Mouse (Mus musculus): Measurements from ENCODE around the gene Lrpap1.

Lrpap1 gene

GRCm38 (mm10) chr5:35118418-35118817 lies 12.9 kb upstream of the Lrpap1 start:
- DNase-seq: no peak

DNA sequence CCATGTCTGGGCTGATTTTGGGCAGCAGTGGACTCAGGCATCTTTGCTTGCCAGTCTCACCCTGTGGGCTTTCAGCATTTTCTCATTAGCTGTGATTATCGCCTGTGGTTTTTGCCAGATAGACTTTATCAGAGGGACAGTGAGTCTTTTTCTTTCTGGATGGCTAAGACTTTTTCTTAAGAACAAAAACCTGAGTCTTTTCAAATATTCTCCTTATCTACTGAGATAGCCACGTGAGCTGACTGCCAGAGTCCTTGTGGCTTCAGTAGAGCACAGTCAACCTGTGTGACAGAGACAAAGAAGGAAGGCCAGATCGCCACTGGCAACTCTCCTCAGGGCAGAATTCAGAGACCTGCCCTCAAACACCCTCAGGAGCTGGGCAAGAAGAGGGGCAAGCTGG lies 12.1 kb upstream of the Lrpap1 start:
- no peak for DNase-seq

DNA sequence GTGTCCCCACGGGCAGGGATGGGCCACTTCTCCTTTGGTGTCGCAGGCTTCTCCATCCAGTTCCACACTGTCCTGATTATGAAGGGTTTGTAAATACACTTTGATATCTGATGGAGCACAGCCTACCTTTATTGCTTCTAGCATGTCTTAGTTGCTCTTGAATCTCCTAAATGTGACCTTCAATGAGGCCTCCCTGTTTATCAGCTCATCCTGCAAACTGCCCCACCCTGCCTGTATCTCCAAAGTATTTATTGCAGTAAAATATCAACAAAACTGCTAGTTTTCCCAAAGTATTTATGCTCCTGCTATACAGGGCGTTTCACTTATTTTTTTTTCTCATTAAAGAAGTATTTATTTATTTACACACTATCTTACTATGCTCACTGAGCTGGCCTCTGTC lies 10.4 kb upstream of the Lrpap1 start:
- no peak for DNase-seq

GRCm38 (mm10) chr5:35112444-35112843 lies 6.9 kb upstream of the Lrpap1 start:
- no peak for DNase-seq

GRCm38 (mm10) chr5:35105922-35106298 lies 344 bp upstream of the Lrpap1 start:
- no peak for DNase-seq

GRCm38 (mm10) chr5:35104183-35104959 lies 1.2 kb downstream of the Lrpap1 start:
- no peak for DNase-seq

GRCm38 (mm10) chr5:35103528-35103927 lies 2.0 kb downstream of the Lrpap1 start:
- no peak for DNase-seq

DNA sequence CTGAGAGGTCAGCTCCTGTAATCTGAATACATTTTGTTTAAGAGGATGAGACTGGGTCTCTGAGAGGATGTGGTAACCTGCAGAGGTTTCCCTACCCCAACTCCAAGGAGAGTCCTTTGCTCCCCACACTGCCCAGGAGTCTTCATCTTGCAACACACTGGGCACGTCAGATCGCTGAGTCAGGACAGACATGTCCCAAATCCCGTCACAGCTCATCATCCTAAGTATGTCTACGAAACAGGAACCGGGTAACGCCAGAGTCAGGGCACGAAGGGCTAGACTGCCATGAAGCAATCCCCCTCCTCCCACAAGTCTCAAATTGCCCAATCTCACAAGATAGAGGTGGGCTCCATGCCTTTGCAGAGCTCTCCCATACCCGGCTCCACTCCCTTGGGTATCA lies 2.5 kb downstream of the Lrpap1 start:
- DNase-seq: no peak

- no peak for DNase-seq
Observed at GRCm38 (mm10) chr5:35091636-35092035, 13.9 kb downstream of the Lrpap1 start.

DNA sequence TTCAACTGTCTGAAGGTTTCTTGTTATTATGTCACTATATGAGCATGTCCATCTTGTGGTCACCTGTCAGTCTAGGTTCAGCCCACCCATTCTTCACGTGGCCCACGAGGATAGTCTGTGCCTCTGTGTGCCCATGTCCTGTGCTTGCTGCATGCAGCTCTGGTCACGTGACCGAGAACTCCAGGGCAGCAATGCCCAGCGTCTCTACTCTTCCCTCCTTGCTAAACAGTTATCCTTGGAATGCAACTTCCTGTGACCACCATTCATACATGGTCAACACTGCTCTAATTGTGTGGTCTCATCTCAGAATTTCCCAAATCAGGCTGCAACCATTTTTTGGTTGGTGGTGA lies 16.0 kb downstream of the Lrpap1 start:
- DNase-seq: no peak

DNA sequence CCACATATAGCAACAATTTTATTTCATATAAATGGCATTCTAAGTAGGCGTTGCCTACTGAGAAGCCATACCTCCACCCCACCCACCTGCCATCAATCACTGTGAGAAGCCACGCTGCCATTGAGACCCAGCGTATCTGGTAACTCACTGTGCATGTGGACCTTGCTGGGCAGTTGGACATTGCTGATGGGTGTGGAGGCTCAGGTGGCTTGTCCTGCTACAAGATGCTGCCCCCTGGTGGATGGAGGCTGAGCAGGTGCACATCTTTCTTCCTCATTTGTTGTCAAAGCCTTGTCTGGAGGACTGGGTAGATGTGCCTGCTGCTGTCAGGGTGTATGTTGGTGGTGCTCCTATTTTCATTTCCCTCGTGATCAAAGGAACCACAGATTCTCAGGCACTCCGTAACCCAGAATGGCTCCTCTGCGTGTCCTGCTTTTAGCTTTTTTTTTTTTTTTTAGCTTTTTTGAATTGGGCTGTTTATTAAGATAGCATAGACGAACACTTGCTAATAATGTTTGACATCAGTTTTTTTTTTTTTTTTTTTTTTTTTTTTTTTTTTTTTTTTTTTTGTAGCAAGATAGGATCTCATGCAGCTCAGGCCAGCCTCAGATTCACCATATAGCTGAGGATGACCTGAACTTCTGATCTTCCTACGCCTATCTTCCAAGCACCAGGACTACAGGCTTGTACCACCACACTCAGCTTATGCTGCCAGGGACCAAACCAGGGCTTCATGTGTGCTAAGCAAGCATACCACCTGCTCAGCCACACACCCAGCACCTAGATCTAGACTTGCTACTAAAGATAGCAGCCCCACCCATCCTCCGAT lies 16.6 kb downstream of the Lrpap1 start:
- peak; percentile 60 for DNase-seq

- no peak for DNase-seq
Observed at GRCm38 (mm10) chr5:35084913-35085312, 20.7 kb downstream of the Lrpap1 start.

DNA sequence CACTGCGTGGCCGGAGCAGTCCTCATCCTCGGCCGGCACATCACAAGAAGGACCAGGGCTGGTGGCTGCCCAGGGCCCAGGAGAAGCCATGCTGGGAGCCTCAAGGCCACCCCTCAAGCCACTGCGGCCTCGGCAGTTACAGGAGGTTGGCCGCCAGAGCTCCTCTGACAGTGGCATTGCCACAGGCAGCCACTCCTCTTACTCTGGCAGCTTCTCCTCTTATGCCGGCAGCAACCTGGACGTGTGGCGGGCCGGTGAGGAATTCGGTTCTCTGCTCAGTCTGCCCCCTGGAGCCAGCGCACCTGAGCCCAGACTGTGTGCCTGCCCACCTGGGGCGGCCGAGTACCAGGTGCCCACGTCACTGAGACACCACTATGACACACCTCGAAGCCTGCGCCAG lies 26.5 kb downstream of the Lrpap1 start:
- DNase-seq: no peak

GRCm38 (mm10) chr5:35076369-35076768 lies 29.2 kb downstream of the Lrpap1 start:
- no peak for DNase-seq

- DNase-seq: no peak
Observed at GRCm38 (mm10) chr5:35073992-35074391, 31.6 kb downstream of the Lrpap1 start.

- DNase-seq: no peak
Observed at GRCm38 (mm10) chr5:35073235-35073634, 32.3 kb downstream of the Lrpap1 start.

DNA sequence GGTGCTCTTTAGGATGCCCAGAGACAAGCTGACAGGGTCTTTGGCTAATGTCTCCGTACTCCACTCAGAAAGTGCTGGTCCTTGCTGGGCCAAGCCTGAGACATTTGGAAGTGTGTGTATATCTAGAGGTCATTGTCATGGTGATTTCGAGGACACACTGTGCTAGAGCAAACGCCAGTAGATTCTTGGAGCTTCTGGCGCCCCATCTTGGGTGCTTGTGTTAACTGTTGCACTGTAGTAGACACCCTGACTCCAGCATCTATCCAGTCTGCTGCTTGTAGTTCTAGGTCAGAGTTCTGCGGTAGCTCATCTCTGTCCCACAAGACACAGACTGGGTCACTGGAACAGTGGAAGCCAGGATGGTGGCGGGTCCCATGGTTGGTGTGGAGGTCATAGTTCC lies 33.7 kb downstream of the Lrpap1 start:
- DNase-seq: no peak

- DNase-seq: no peak
Observed at GRCm38 (mm10) chr5:35070953-35071352, 34.6 kb downstream of the Lrpap1 start.

DNA sequence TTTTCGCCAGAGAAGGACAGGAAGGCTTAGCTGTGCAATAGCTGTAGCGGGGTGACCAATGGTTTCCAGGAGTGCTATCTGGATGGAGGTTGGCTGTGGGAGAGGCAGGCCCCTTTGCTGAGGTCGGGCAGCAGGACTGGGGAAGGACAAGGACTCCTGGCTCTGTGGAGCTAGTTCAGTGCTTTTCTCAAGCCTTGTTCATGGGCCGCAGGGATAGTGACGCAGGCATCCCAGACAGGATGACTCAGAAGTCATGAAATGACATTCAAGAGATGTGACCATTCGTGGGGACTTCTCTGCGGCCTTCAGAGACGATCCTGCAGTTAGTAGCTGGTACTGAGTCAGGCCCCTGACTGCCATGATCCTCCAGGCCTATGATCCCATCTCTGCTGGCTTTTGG lies 35.3 kb downstream of the Lrpap1 start:
- DNase-seq: no peak

DNA sequence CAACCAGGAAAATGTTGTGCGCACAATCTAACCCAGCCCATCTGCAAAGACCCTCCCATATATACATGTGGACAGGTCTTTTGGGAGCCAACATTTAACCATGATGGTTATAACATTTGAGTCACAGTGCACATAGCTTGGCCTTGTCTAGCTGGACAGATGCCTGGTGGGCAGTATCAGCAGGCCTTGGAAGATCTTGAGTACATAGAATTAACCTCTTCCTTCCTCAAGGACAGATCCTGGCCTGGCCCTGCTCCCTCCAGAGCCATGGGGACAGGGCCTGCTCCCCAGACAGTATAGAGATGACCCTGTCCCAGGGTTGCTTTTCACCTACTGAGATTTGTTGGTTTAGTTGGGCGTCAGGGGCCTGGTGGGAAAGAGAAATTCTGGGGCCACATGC lies 35.7 kb downstream of the Lrpap1 start:
- no peak for DNase-seq

DNA sequence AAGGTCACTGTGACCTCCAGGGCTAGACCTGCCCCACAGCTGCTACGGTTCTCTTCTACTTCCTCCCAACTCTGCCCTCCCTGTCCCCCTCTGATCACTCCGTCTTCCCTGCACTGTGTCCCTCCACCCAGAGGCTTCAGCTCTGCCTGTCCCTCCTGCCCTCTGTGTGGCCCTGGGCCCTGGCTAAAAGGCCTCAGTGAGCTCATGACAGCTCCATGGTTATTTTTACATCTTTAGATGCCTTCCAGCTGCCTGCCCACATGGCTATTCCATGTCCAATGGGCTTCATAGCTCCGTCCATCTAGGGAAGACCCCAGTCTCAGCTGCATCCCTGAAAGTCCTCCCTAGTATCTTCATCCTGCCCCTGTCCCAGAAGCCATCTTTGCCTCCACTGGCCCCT lies 45.5 kb downstream of the Lrpap1 start:
- no peak for DNase-seq

- no peak for DNase-seq
Observed at GRCm38 (mm10) chr5:35058216-35058615, 47.4 kb downstream of the Lrpap1 start.

DNA sequence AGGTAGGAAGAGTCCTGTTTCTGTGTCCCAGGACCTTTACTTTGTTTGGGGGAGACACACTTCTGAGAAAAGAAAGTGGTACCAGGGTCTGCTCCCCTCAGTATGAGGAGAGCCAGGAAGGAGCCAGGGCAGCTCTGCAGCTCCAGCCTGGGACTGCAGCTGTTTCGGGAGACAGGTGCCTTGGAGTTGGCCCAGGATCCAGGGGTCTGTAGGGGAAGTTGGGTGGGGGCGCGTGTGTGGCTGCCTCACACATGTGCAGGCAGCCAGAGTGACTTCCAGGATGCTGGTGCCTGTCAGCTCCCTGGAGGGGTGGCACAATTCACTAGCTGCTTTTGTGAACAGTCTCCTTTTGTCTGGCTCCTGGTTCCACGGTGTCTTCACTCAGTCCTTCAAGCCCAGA lies 48.0 kb downstream of the Lrpap1 start:
- no peak for DNase-seq

DNA sequence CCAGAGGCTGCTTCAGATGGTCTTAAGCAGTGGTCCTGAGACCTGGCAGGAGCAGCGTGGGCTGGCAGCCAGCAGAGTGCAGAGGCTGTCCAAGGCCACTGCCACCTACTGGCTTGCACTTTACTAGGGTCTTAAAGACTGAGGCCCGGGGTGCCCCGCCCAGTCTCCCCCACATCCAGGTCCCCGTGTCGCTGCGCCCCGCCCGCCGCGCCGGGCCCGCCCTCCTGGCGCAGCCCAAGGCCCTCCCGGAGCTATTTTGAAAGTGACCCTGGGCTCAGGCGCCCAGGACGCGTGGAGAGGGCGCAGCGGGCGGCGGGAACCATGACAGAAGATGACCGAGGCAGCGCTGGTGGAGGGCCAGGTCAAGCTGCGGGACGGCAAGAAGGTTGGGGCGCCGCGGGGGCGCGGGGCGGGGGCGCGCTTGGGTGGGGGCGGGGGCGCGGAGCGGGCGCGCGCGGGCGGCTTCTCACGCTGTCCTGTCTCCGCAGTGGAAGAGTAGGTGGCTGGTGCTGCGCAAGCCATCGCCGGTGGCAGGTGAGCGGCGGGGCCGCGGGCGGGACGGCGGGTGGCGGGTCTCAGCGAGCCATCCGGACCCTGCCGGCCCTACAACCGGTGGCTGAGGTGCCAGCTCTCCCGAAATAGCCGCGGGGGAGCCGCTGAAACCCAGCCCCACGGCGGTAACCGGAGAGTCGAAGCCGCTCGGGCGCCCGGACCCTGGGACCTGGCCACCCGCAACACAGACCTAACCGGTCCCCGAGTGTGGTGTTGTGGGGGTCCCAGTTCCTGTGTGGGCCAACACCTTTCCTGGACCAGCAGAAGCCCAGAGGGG lies 48.7 kb downstream of the Lrpap1 start, which contains the start of gene Dok7:
Dok7 (plus strand) TSS at position 163 of the 829 bp plus-strand sequence.
- DNase-seq: peak; percentile 60

All from right cerebral cortex, postnatal 4 days (tissue).